Mouse (Mus musculus): ENCODE measurements at regions not wholly inside any gene's neighbourhood (a gene's known extent, or its start where the extent isn't known, plus 50 kb on each side); places are given as distances from the start of the nearest gene placed in this dataset.

- no peak for TF ChIP-seq CTCF (IDR thresholded peaks at IDR 0.05; ENCODE audit: borderline replicate concordance, control insufficient read depth, extremely low read depth, insufficient read depth, low read length, poor library complexity)
- TF ChIP-seq POLR2A (IDR thresholded peaks at IDR 0.05; ENCODE audit: control insufficient read depth, extremely low read depth, insufficient read depth, low read length, poor library complexity) = no peak
Measured at GRCm38 (mm10) chr6:31680101-31680500, 116.3 kb upstream of the Podxl start.
